Mouse (Mus musculus) forebrain, embryonic 11.5 days (tissue): ENCODE measurements around the gene Clasrp. TPM values are rescaled to one million over a fixed set of nuclear protein-coding genes. Genes with fewer than 3 reads are reported as not detected.

ENCODE experiments used
- ATAC-seq: fragments of 200-750 bp; cut with Nextera tagmentation; replicated peaks from 2 replicates; pipeline ENCODE4 v1.8.0; 2017; ENCODE audit warnings: moderate TSS enrichment; ENCODE audit not compliant: low FRiP score
- DNase-seq: peaks from one replicate; pipeline ENCODE4 v3.0.0-alpha.2; 2017; ENCODE audit warnings: low spot score
- H3K27ac ChIP-seq: fragments of 300-500 bp; sonication (generic); 2 replicates; pipeline ENCODE4 v1.5.1; 2014; ENCODE audit warnings: low read depth, low read length
- H3K27me3 ChIP-seq: fragments of 300-500 bp; sonication (generic); 2 replicates; pipeline ENCODE4 v1.6.1; 2014; ENCODE audit warnings: mild to moderate bottlenecking, low read length, mixed read lengths; ENCODE audit not compliant: control insufficient read depth, insufficient read depth
- H3K36me3 ChIP-seq: fragments of 300-500 bp; sonication (generic); 2 replicates; pipeline ENCODE4 v1.6.1; 2014; ENCODE audit warnings: mild to moderate bottlenecking, low read length, moderate library complexity, mixed read lengths; ENCODE audit not compliant: control insufficient read depth, insufficient read depth
- H3K4me1 ChIP-seq: fragments of 300-500 bp; sonication (generic); replicated peaks from 2 replicates; pipeline ENCODE4 v1.6.1; 2014; ENCODE audit warnings: low read length, mixed read lengths; ENCODE audit not compliant: control insufficient read depth, insufficient read depth
- H3K4me2 ChIP-seq: fragments of 300-500 bp; sonication (generic); 2 replicates; pipeline ENCODE4 v1.6.1; 2014; ENCODE audit warnings: low read depth, mild to moderate bottlenecking, low read length, moderate library complexity, mixed read lengths; ENCODE audit not compliant: severe bottlenecking
- H3K4me3 ChIP-seq: fragments of 300-500 bp; sonication (generic); 2 replicates; pipeline ENCODE4 v1.5.1; 2014; ENCODE audit warnings: low read depth, low read length
- H3K9ac ChIP-seq: fragments of 300-500 bp; sonication (generic); 2 replicates; pipeline ENCODE4 v1.6.1; 2014; ENCODE audit warnings: low read length
- H3K9me3 ChIP-seq: fragments of 300-500 bp; sonication (generic); 2 replicates; pipeline ENCODE4 v1.6.1; 2016; ENCODE audit warnings: low read length, mixed read lengths; ENCODE audit not compliant: control insufficient read depth
- WGBS: fragments of 180-500 bp; shearing (Covaris S2); extraction: QIAGEN DNeasy Blood & Tissue Kit; methylation state at CpG from one replicate; pipeline ENCODE4 v1.1.7; 2014; 5-methylcytosine and 5-hydroxymethylcytosine counted together
- polyA plus RNA-seq: library from polyadenylated mRNA; unstranded; fragments of >200 nt; fragmentation: Nextera tagmentation; extraction: Ambion mirVana; gene quantifications from 2 replicates; pipeline ENCODE4 v1.2.1, GENCODE M21; 2014

Clasrp gene
- 59.7 and 64.1 TPM in 2 replicates for polyA plus RNA-seq

GRCm38 (mm10) chr7:19603849-19604605 lies at the start of gene Clasrp:
TSS of gene Clasrp (minus strand) at chr7:19604486.
- H3K27ac ChIP-seq, result peak within 1 kb of the TSS; percentile 71
- no peaks in the 10 kb centered on the region for H3K9me3 ChIP-seq
- H3K9ac ChIP-seq, result peak within 1 kb of the TSS; percentile 94
- DNase-seq (peak; percentile 96), ATAC-seq (peak; percentile 93)
- no peaks in the 10 kb centered on the region for H3K27me3 ChIP-seq
- WGBS, result 2% methylated on average over 57 of the region's 57 CpGs
- 0 out of 2 replicates have a peak, but pooled peaks cover 8% of the 10 kb centered on the region for H3K4me1 ChIP-seq
- H3K36me3 ChIP-seq, result peaks cover 4% of the 10 kb centered on the region; the same call in 1 of the 2 replicates
- H3K4me2 ChIP-seq, result peak within 1 kb of the TSS; percentile 58
- H3K4me3 ChIP-seq, result peak within 1 kb of the TSS; percentile 69

DNA sequence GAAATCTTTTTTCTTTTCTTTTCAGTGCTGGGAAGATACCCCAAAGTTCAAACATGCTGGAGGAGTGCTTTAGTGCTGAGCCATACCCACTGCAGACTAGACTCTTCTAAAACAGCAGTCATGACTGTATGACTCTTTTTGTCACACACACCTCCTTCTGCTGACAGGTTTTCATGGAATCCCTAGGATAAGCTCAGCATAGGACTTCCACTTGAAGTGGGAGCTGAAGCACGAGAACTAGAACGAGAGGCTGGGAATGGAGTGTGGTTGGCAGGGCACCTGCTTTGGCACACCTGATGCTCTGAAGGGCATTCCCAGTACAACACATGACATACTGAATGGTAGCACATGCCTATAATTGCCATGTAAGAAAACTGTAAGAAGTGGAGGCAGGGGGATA lies 48.3 kb upstream of the Clasrp start:
- Histone ChIP-seq H3K9ac (no peak overlapping the region), H3K4me1 (no peaks in the 10 kb centered on the region), H3K4me2 (no peak overlapping the region), H3K27me3 (no peaks in the 10 kb centered on the region), H3K36me3 (no peaks in the 10 kb centered on the region; the same call in none of the 2 replicates), H3K4me3 (no peak overlapping the region), H3K9me3 (no peaks in the 10 kb centered on the region), H3K27ac (no peak overlapping the region)
- WGBS, result 94% methylated on average over 2 of the region's 2 CpGs
- ATAC-seq (no peak), DNase-seq (no peak)

- WGBS, result 92% methylated on average over 6 of the region's 6 CpGs
- no peak for ATAC-seq
These were observed 46.9 kb upstream of the Clasrp start for GRCm38 (mm10) chr7:19651063-19651786.

GRCm38 (mm10) chr7:19641223-19641622 lies 36.9 kb upstream of the Clasrp start:
- Histone ChIP-seq H3K9me3 (no peaks in the 10 kb centered on the region), H3K4me1 (no peaks in the 10 kb centered on the region), H3K9ac (no peak overlapping the region), H3K27ac (no peak overlapping the region), H3K4me2 (no peak overlapping the region), H3K27me3 (no peaks in the 10 kb centered on the region), H3K36me3 (peaks cover 22% of the 10 kb centered on the region), H3K4me3 (no peak overlapping the region)
- DNase-seq (no peak), ATAC-seq (no peak)
- WGBS, result 95% methylated on average over 4 of the region's 4 CpGs

More at GRCm38 (mm10) chr7:19651063-19651786, 46.9 kb upstream of the Clasrp start:
- no peak for DNase-seq
- no peaks in the 10 kb centered on the region for H3K27me3 ChIP-seq
- H3K9ac ChIP-seq, result no peak overlapping the region
- H3K9me3 ChIP-seq, result no peaks in the 10 kb centered on the region
- no peak overlapping the region for H3K27ac ChIP-seq
- H3K4me3 ChIP-seq, result no peak overlapping the region
- H3K4me1 ChIP-seq, result no peaks in the 10 kb centered on the region
- H3K36me3 ChIP-seq, result no peaks in the 10 kb centered on the region; the same call in none of the 2 replicates
- H3K4me2 ChIP-seq, result no peak overlapping the region

- 91% methylated on average over 11 of the region's 11 CpGs for WGBS
- H3K27ac ChIP-seq, result no peak overlapping the region
- no peaks in the 10 kb centered on the region for H3K9me3 ChIP-seq
- ATAC-seq, result no peak
- H3K4me2 ChIP-seq, result no peak overlapping the region
- peaks cover 16% of the 10 kb centered on the region for H3K36me3 ChIP-seq
- H3K27me3 ChIP-seq, result no peaks in the 10 kb centered on the region
- no peak for DNase-seq
- H3K9ac ChIP-seq, result no peak overlapping the region
- H3K4me1 ChIP-seq, result no peaks in the 10 kb centered on the region
- H3K4me3 ChIP-seq, result no peak overlapping the region
These were observed 31.0 kb upstream of the Clasrp start for GRCm38 (mm10) chr7:19635074-19635827.

DNA sequence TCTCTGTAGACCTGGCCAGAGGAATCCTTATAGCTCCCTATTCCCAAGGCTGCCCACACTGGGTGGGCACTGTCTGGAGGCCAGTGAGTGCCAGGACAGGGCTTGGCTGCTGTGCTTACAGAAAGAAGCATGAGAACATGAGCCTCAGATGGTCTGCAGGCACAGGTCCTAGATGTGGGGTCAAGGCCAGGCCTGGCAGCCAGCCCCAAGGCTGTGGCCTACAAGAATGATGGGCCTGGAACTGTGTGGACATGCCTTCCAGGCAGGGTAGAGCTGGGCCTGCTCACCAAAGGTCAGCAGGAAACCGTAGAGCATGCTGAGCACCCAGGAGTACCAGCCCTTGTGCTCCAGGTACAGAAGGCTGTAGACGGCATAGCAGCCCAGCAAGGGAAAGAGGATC lies 30.3 kb upstream of the Clasrp start:
- no peaks in the 10 kb centered on the region for H3K4me1 ChIP-seq
- 92% methylated on average over 2 of the region's 2 CpGs for WGBS
- no peak for DNase-seq
- no peak overlapping the region for H3K9ac ChIP-seq
- H3K27me3 ChIP-seq, result no peaks in the 10 kb centered on the region
- H3K36me3 ChIP-seq, result peaks cover 16% of the 10 kb centered on the region
- no peak overlapping the region for H3K27ac ChIP-seq
- H3K4me2 ChIP-seq, result no peak overlapping the region
- H3K9me3 ChIP-seq, result no peaks in the 10 kb centered on the region
- no peak for ATAC-seq
- no peak overlapping the region for H3K4me3 ChIP-seq

DNA sequence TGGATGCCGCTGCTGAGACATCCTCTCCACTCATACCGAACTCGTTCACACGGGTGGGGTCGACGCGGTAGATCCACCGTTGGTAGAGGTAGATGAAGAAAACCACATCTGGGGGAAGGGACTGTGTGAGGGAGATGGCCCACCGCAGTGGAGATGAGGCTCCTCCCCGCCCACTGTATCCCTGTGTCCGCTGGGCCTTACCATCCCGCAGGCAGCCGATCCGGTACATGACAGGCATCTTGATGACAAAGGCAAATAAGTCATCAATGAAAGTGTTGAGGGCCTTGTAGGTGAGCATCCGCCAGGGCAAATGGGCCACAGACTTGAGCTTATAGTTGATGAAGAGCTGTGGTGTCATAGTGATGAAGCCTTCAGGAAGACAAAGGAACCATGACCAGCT lies 29.6 kb upstream of the Clasrp start:
- ATAC-seq (no peak), DNase-seq (no peak)
- H3K9ac ChIP-seq, result no peak overlapping the region
- WGBS, result 94% methylated on average over 15 of the region's 15 CpGs
- H3K27ac ChIP-seq, result no peak overlapping the region
- H3K4me3 ChIP-seq, result no peak overlapping the region
- no peaks in the 10 kb centered on the region for H3K4me1 ChIP-seq
- no peaks in the 10 kb centered on the region for H3K9me3 ChIP-seq
- no peak overlapping the region for H3K4me2 ChIP-seq
- no peaks in the 10 kb centered on the region for H3K27me3 ChIP-seq
- H3K36me3 ChIP-seq, result peaks cover 15% of the 10 kb centered on the region

- Histone ChIP-seq H3K27me3 (no peaks in the 10 kb centered on the region), H3K36me3 (peaks cover 13% of the 10 kb centered on the region)
- 94% methylated on average over 17 of the region's 17 CpGs for WGBS
These were observed 28.9 kb upstream of the Clasrp start for GRCm38 (mm10) chr7:19633197-19633596.

More at GRCm38 (mm10) chr7:19633197-19633596, 28.9 kb upstream of the Clasrp start:
- no peak for DNase-seq
- ATAC-seq, result no peak
- Histone ChIP-seq H3K27ac (no peak overlapping the region), H3K4me2 (no peak overlapping the region), H3K4me3 (no peak overlapping the region), H3K9me3 (no peaks in the 10 kb centered on the region), H3K9ac (no peak overlapping the region), H3K4me1 (no peaks in the 10 kb centered on the region)
